Mouse (Mus musculus): ENCODE measurements around the gene Tsku. TPM values are rescaled to one million over a fixed set of nuclear protein-coding genes. Genes with fewer than 3 reads are reported as not detected.

The Tsku gene
- polyA plus RNA-seq, 1 experiment from 2014 or later, result 12.7 TPM

GRCm38 (mm10) chr7:98353616-98354015, 7.5 kb downstream of the Tsku start:
- no peak overlapping the region for H3K4me2 ChIP-seq (replicated peaks; ENCODE audit: low read depth, low read length)
- ATAC-seq (ENCODE audit: low FRiP score, low TSS enrichment), result no peak
- H3K9ac ChIP-seq (ENCODE audit: low read depth, low read length), result no peak overlapping the region
- H3K27ac ChIP-seq (ENCODE audit: low read depth, low read length), result no peak overlapping the region
- no peaks in the 10 kb centered on the region for H3K27me3 ChIP-seq (ENCODE audit: control insufficient read depth, insufficient read depth, low read length)
- H3K9me3 ChIP-seq (ENCODE audit: control insufficient read depth, low read length), result no peaks in the 10 kb centered on the region
- H3K4me3 ChIP-seq (ENCODE audit: low read length), result no peak overlapping the region
- H3K36me3 ChIP-seq (ENCODE audit: control insufficient read depth, insufficient read depth, low read length), result peaks cover 21% of the 10 kb centered on the region
- H3K4me1 ChIP-seq (ENCODE audit: control insufficient read depth, insufficient read depth, low read length), result peaks cover 29% of the 10 kb centered on the region
- 79% methylated on average over 5 of the region's 5 CpGs for WGBS

DNA sequence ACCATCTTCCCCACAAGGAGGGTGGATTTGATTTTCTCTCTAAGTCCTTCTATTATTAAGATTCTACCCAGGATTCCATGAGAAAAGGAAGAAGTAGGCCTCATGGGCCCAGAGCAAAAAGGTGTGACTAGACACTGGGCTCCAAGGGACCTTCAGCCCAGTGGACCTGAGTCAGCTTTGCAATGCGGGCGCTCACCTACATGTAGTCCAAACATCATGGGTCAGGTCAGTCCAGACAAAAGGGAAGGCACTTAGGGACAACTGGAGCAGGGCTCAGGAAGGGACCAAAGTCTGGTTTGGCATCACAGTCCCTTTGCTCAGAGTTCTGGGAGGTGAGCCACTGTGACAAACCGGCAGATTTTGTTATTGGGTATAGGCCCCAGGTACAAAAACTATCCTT, 9.6 kb downstream of the Tsku start:
- Histone ChIP-seq H3K27me3 (ENCODE audit: control insufficient read depth, insufficient read depth, low read length) (no peaks in the 10 kb centered on the region), H3K4me3 (ENCODE audit: low read length) (no peak overlapping the region), H3K4me1 (ENCODE audit: control insufficient read depth, insufficient read depth, low read length) (peaks cover 24% of the 10 kb centered on the region), H3K27ac (ENCODE audit: low read depth, low read length) (no peak overlapping the region), H3K36me3 (ENCODE audit: control insufficient read depth, insufficient read depth, low read length) (peaks cover 21% of the 10 kb centered on the region), H3K9ac (ENCODE audit: low read depth, low read length) (no peak overlapping the region), H3K9me3 (ENCODE audit: control insufficient read depth, low read length) (no peaks in the 10 kb centered on the region), H3K4me2 (replicated peaks; ENCODE audit: low read depth, low read length) (no peak overlapping the region)
- ATAC-seq (ENCODE audit: low FRiP score, low TSS enrichment), result no peak
- 90% methylated on average over 3 of the region's 3 CpGs for WGBS

DNA sequence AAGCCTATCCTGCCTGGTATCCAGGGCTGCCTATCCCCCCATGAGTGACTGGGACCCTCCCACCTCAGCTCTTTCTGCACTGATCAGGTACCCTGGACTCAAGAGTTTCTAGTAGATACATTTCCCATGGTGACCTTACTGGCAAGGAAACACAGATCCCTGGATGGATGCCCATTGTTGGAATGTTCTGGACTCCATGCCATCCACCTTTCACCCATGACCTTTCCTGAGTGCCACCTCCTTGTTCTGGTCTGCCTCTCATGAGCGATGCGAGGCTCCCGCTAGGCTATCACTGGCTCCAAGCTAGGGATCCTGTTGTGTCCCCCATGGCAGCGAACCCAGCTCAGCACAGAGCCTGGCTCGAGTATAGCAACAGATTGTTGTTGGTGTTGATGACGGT, 11.3 kb downstream of the Tsku start:
- Histone ChIP-seq H3K4me2 (replicated peaks; ENCODE audit: low read depth, low read length) (no peak overlapping the region), H3K9ac (ENCODE audit: low read depth, low read length) (no peak overlapping the region), H3K27me3 (ENCODE audit: control insufficient read depth, insufficient read depth, low read length) (no peaks in the 10 kb centered on the region), H3K4me3 (ENCODE audit: low read length) (no peak overlapping the region), H3K9me3 (ENCODE audit: control insufficient read depth, low read length) (no peaks in the 10 kb centered on the region), H3K27ac (ENCODE audit: low read depth, low read length) (no peak overlapping the region), H3K4me1 (ENCODE audit: control insufficient read depth, insufficient read depth, low read length) (peaks cover 9% of the 10 kb centered on the region), H3K36me3 (ENCODE audit: control insufficient read depth, insufficient read depth, low read length) (peaks cover 21% of the 10 kb centered on the region)
- ATAC-seq (ENCODE audit: low FRiP score, low TSS enrichment), result no peak
- 89% methylated on average over 6 of the region's 6 CpGs for WGBS

DNA sequence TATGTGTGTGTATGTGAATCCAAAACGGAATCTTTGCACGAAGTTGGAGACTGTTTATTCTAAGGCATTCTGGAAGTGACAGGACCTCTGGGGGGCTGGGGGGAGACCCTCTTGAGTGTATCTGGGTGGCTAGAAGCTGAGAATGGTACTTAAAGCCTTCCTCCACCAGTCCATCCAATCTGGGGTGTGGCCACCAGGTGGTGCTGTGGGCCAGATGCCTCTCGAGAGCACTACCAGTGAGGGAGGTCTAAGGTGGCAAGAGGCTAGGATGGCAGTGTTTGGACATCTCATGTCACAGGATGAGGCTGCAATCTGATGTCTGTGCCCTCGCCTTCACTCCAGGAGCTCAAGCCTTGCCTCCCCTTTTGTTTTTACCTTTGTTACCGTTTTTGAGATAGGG, 12.0 kb downstream of the Tsku start:
- H3K4me3 ChIP-seq (ENCODE audit: low read length), result no peak overlapping the region
- WGBS, result 15% methylated on average over 5 of the region's 5 CpGs

GRCm38 (mm10) chr7:98348043-98348442, 13.1 kb downstream of the Tsku start:
- 53% methylated on average over 7 of the region's 7 CpGs for WGBS
- no peak overlapping the region for H3K4me2 ChIP-seq (replicated peaks; ENCODE audit: low read depth, low read length)
- peaks cover 21% of the 10 kb centered on the region for H3K36me3 ChIP-seq (ENCODE audit: control insufficient read depth, insufficient read depth, low read length)
- H3K4me3 ChIP-seq (ENCODE audit: low read length), result no peak overlapping the region
- H3K27me3 ChIP-seq (ENCODE audit: control insufficient read depth, insufficient read depth, low read length), result no peaks in the 10 kb centered on the region
- peak; percentile 48; the same call in 1 of the 2 replicates for ATAC-seq (ENCODE audit: low FRiP score, low TSS enrichment)
- no peaks in the 10 kb centered on the region for H3K9me3 ChIP-seq (ENCODE audit: control insufficient read depth, low read length)
- no peak overlapping the region for H3K9ac ChIP-seq (ENCODE audit: low read depth, low read length)
- no peak overlapping the region for H3K27ac ChIP-seq (ENCODE audit: low read depth, low read length)
- no peaks in the 10 kb centered on the region for H3K4me1 ChIP-seq (ENCODE audit: control insufficient read depth, insufficient read depth, low read length)

More for the DNA sequence above, 12.0 kb downstream of the Tsku start:
- ATAC-seq (ENCODE audit: low FRiP score, low TSS enrichment), result no peak
- Histone ChIP-seq H3K27ac (ENCODE audit: low read depth, low read length) (no peak overlapping the region), H3K27me3 (ENCODE audit: control insufficient read depth, insufficient read depth, low read length) (no peaks in the 10 kb centered on the region), H3K9ac (ENCODE audit: low read depth, low read length) (no peak overlapping the region), H3K4me2 (replicated peaks; ENCODE audit: low read depth, low read length) (no peak overlapping the region), H3K36me3 (ENCODE audit: control insufficient read depth, insufficient read depth, low read length) (peaks cover 21% of the 10 kb centered on the region), H3K4me1 (ENCODE audit: control insufficient read depth, insufficient read depth, low read length) (peaks cover 2% of the 10 kb centered on the region), H3K9me3 (ENCODE audit: control insufficient read depth, low read length) (no peaks in the 10 kb centered on the region)

- Histone ChIP-seq H3K36me3 (ENCODE audit: control insufficient read depth, insufficient read depth, low read length) (peaks cover 16% of the 10 kb centered on the region), H3K4me1 (ENCODE audit: control insufficient read depth, insufficient read depth, low read length) (no peaks in the 10 kb centered on the region), H3K9ac (ENCODE audit: low read depth, low read length) (no peak overlapping the region), H3K4me2 (replicated peaks; ENCODE audit: low read depth, low read length) (no peak overlapping the region), H3K4me3 (ENCODE audit: low read length) (no peak overlapping the region), H3K27me3 (ENCODE audit: control insufficient read depth, insufficient read depth, low read length) (peaks cover 2% of the 10 kb centered on the region; the same call in 1 of the 2 replicates), H3K27ac (ENCODE audit: low read depth, low read length) (no peak overlapping the region), H3K9me3 (ENCODE audit: control insufficient read depth, low read length) (no peaks in the 10 kb centered on the region)
- whole genome bisulfite sequencing, result 71% methylated on average over 5 of the region's 5 CpGs
- no peak for ATAC-seq (ENCODE audit: low FRiP score, low TSS enrichment)
Measured at GRCm38 (mm10) chr7:98347471-98347870, 13.7 kb downstream of the Tsku start.

DNA sequence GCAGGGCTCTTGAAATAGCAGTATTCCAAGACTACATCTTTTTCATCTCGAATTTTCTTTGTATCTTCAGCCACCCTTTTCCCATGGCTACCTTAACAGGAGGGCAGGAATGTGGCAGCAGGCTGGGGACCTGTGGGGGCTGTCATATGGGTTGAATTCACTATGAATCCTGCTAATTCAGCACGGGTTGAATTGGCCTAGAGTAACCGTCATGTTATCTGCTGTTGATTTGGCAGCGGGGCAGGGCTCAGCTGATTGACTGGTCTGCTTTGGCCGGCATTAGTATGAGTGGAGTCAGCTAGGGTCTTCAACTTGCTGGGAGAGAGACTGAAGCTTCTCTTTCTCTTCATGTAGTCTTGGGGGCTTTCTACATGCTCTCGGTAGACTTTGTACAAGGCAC, 16.1 kb downstream of the Tsku start:
- peaks cover 3% of the 10 kb centered on the region; the same call in 1 of the 2 replicates for H3K27me3 ChIP-seq (ENCODE audit: control insufficient read depth, insufficient read depth, low read length)
- ATAC-seq (ENCODE audit: low FRiP score, low TSS enrichment), result no peak
- H3K9me3 ChIP-seq (ENCODE audit: control insufficient read depth, low read length), result no peaks in the 10 kb centered on the region
- H3K9ac ChIP-seq (ENCODE audit: low read depth, low read length), result no peak overlapping the region
- no peak overlapping the region for H3K4me2 ChIP-seq (replicated peaks; ENCODE audit: low read depth, low read length)
- WGBS, result 66% methylated on average over 6 of the region's 6 CpGs
- H3K4me1 ChIP-seq (ENCODE audit: control insufficient read depth, insufficient read depth, low read length), result no peaks in the 10 kb centered on the region
- H3K27ac ChIP-seq (ENCODE audit: low read depth, low read length), result no peak overlapping the region
- no peak overlapping the region for H3K4me3 ChIP-seq (ENCODE audit: low read length)
- no peaks in the 10 kb centered on the region; the same call in 1 of the 2 replicates for H3K36me3 ChIP-seq (ENCODE audit: control insufficient read depth, insufficient read depth, low read length)

DNA sequence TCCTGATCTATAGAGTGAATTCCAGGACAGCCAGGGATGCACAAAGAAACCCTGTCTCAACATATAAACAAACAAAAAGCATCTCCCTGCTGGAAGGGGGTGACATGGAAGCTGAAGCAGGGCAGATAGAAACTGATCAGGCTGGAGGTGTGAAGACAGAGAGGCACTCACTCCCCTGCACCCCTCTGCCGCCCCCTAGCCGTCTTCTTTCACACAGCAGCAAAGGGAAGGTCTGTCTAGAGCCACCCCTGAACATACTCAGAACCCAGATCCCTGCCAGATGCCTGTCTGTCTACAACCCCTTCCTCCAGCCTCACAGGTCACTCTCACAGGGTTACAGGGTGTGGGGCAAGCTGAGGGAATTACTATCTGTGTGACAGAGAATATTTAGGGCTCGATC, 16.8 kb downstream of the Tsku start:
- no peaks in the 10 kb centered on the region for H3K36me3 ChIP-seq (ENCODE audit: control insufficient read depth, insufficient read depth, low read length)
- 3% methylated on average over 3 of the region's 3 CpGs for WGBS

GRCm38 (mm10) chr7:98342249-98342648, 18.9 kb downstream of the Tsku start:
- Histone ChIP-seq H3K4me1 (ENCODE audit: control insufficient read depth, insufficient read depth, low read length) (no peaks in the 10 kb centered on the region), H3K27me3 (ENCODE audit: control insufficient read depth, insufficient read depth, low read length) (peaks cover 3% of the 10 kb centered on the region; the same call in 1 of the 2 replicates), H3K9ac (ENCODE audit: low read depth, low read length) (no peak overlapping the region), H3K27ac (ENCODE audit: low read depth, low read length) (no peak overlapping the region), H3K4me2 (replicated peaks; ENCODE audit: low read depth, low read length) (no peak overlapping the region), H3K36me3 (ENCODE audit: control insufficient read depth, insufficient read depth, low read length) (no peaks in the 10 kb centered on the region), H3K4me3 (ENCODE audit: low read length) (no peak overlapping the region), H3K9me3 (ENCODE audit: control insufficient read depth, low read length) (no peaks in the 10 kb centered on the region)
- ATAC-seq (ENCODE audit: low FRiP score, low TSS enrichment), result no peak
- 57% methylated on average over 2 of the region's 3 CpGs for WGBS

More for the DNA sequence above, 16.8 kb downstream of the Tsku start:
- no peak for ATAC-seq (ENCODE audit: low FRiP score, low TSS enrichment)
- Histone ChIP-seq H3K4me3 (ENCODE audit: low read length) (no peak overlapping the region), H3K27ac (ENCODE audit: low read depth, low read length) (no peak overlapping the region), H3K4me1 (ENCODE audit: control insufficient read depth, insufficient read depth, low read length) (no peaks in the 10 kb centered on the region), H3K4me2 (replicated peaks; ENCODE audit: low read depth, low read length) (no peak overlapping the region), H3K9me3 (ENCODE audit: control insufficient read depth, low read length) (no peaks in the 10 kb centered on the region), H3K9ac (ENCODE audit: low read depth, low read length) (no peak overlapping the region), H3K27me3 (ENCODE audit: control insufficient read depth, insufficient read depth, low read length) (peaks cover 3% of the 10 kb centered on the region; the same call in 1 of the 2 replicates)

All from kidney, embryonic 14.5 days (tissue).